Mouse (Mus musculus) hindbrain, postnatal 0 days (tissue): Measurements from ENCODE around the gene Zfp341. TPM values are rescaled to one million over a fixed set of nuclear protein-coding genes. Genes with fewer than 3 reads are reported as not detected.

Source experiments
- ATAC-seq: fragments of 200-750 bp; cut with Nextera tagmentation; 2 replicates; pipeline ENCODE4 v1.8.0; 2017; ENCODE audit warnings: mild to moderate bottlenecking, moderate TSS enrichment, moderate library complexity
- DNase-seq: peaks from one replicate; pipeline ENCODE4 v3.0.0-alpha.2; 2015; ENCODE audit warnings: low spot score
- H3K27ac ChIP-seq: fragments of 300-500 bp; sonication (generic); 2 replicates; pipeline ENCODE4 v1.5.1; 2014; ENCODE audit warnings: mild to moderate bottlenecking
- H3K27me3 ChIP-seq: fragments of 300-500 bp; sonication (generic); 2 replicates; pipeline ENCODE4 v1.6.1; 2014; ENCODE audit warnings: low read length, mixed read lengths; ENCODE audit not compliant: insufficient read depth
- H3K36me3 ChIP-seq: fragments of 300-500 bp; sonication (generic); 2 replicates; pipeline ENCODE4 v1.6.1; 2014; ENCODE audit warnings: low read length, mixed read lengths; ENCODE audit not compliant: insufficient read depth
- H3K4me1 ChIP-seq: fragments of 300-500 bp; sonication (generic); 2 replicates; pipeline ENCODE4 v1.6.1; 2014; ENCODE audit warnings: antibody characterized with exemption, low read length, mixed read lengths; ENCODE audit not compliant: insufficient read depth
- H3K4me2 ChIP-seq: fragments of 300-500 bp; sonication (generic); 2 replicates; pipeline ENCODE4 v1.6.1; 2014; ENCODE audit warnings: low read depth, mild to moderate bottlenecking, low read length, moderate library complexity, mixed read lengths
- H3K4me3 ChIP-seq: fragments of 300-500 bp; sonication (generic); 2 replicates; pipeline ENCODE4 v1.5.1; 2014; ENCODE audit warnings: low read length
- H3K9ac ChIP-seq: fragments of 300-500 bp; sonication (generic); replicated peaks from 2 replicates; pipeline ENCODE4 v1.6.1; 2014; ENCODE audit warnings: mild to moderate bottlenecking, low read length, moderate library complexity, mixed read lengths
- H3K9me3 ChIP-seq: fragments of 300-500 bp; sonication (generic); 2 replicates; pipeline ENCODE4 v1.6.1; 2016; ENCODE audit warnings: low read length, mixed read lengths
- CTCF ChIP-seq: IDR thresholded peaks from 2 replicates; pipeline ENCODE4 v1.5.1; 2016; ENCODE audit warnings: antibody characterized with exemption, control low read depth, low read depth
- whole genome bisulfite sequencing: fragments of 180-500 bp; shearing (Covaris S2); extraction: QIAGEN DNeasy Blood & Tissue Kit; methylation state at CpG from one replicate; pipeline ENCODE4 v1.1.7; 2014; 5-methylcytosine and 5-hydroxymethylcytosine counted together
- polyA plus RNA-seq: library from polyadenylated mRNA; unstranded; fragments of >200 nt; fragmentation: Nextera tagmentation; extraction: Ambion mirVana; gene quantifications from 2 replicates; pipeline ENCODE4 v1.2.1, GENCODE M21; 2015
- total RNA-seq: library from RNA; depleted of rRNA; stranded (reverse); fragments of >200 nt; gene quantifications from 2 replicates; pipeline ENCODE4 v1.2.3, GENCODE M21; 2014

Gene Zfp341
- total and polyA plus RNA-seq, 2 experiments from 2014 or later, result 1.5 to 8.5 TPM

DNA sequence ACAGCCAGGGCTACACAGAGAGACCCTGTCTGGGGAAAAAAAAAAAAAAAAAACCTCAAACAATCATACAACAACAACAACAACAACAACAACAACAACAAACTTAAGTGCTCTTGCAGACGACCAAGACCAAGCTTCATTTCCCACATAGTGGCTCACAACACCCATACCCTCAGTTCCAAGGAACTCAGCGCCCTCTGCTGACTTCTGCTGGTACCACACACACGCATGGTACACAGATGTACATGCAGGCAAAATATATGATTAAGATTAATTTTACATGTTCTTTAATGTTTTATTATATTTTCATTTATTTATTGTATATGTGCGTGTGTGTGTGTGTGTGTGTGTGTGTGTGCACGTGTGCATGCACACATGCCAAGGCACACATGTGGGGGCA lies 26.7 kb upstream of the Zfp341 start:
- H3K4me1 ChIP-seq, result peaks cover 13% of the 10 kb centered on the region; the same call in 1 of the 2 replicates
- H3K4me2 ChIP-seq, result no peak overlapping the region
- no peak overlapping the region for H3K9ac ChIP-seq
- no peak for ATAC-seq
- peak; percentile 77 for TF ChIP-seq CTCF
- H3K4me3 ChIP-seq, result no peak overlapping the region
- DNase-seq, result peak; percentile 74
- H3K27ac ChIP-seq, result no peak overlapping the region
- H3K36me3 ChIP-seq, result peaks cover 6% of the 10 kb centered on the region; the same call in 1 of the 2 replicates
- 77% methylated on average over 5 of the region's 5 CpGs for WGBS
- no peaks in the 10 kb centered on the region for H3K27me3 ChIP-seq
- H3K9me3 ChIP-seq, result no peaks in the 10 kb centered on the region

DNA sequence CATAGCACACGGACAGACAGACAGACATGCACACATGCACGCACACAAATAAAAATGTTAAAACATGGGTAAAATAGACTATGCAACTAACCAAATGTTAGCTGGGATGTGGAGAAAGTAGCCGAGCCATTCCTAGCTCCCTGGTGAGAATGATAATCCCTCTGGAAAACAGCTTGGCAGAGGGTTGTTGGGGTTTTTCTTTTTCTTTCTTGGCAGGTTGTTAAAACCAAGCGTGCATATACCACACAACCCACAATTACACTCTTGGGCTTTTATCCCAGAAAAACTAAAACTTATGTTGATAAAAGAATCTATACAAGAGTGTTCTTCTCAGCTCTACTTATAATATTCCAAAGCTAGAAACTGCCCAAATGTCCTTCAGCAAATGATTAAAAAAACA lies 24.0 kb upstream of the Zfp341 start:
- Histone ChIP-seq H3K27ac (no peak overlapping the region), H3K27me3 (no peaks in the 10 kb centered on the region), H3K4me3 (no peak overlapping the region), H3K36me3 (peaks cover 6% of the 10 kb centered on the region; the same call in 1 of the 2 replicates), H3K9ac (no peak overlapping the region), H3K9me3 (no peaks in the 10 kb centered on the region), H3K4me1 (peaks cover 9% of the 10 kb centered on the region; the same call in 1 of the 2 replicates), H3K4me2 (no peak overlapping the region)
- 68% methylated on average over 4 of the region's 4 CpGs for WGBS
- DNase-seq, result no peak
- ATAC-seq, result no peak
- no peak for TF ChIP-seq CTCF

DNA sequence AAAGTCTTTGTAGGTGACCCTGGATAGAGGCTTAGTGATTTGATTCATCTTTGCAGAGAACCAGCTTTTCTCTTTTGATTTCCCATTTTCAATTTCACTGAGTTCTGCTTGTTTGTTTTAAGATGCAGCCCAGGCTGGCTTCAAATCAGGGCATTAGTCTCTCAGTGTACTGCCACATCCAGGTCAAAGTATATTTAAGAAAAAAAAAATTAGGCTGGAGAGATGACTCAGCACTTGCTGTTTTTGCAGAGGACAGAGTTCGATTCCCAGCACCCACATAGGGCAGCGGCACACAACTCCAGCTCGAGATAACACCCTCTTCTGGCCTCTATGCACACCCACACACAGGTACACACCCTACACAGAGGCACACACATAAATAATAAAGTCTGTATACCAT lies 21.9 kb upstream of the Zfp341 start:
- no peaks in the 10 kb centered on the region for H3K9me3 ChIP-seq
- WGBS, result 90% methylated on average over 3 of the region's 3 CpGs
- H3K4me1 ChIP-seq, result no peaks in the 10 kb centered on the region
- TF ChIP-seq CTCF, result no peak
- DNase-seq (no peak), ATAC-seq (no peak)
- peaks cover 6% of the 10 kb centered on the region; the same call in 1 of the 2 replicates for H3K36me3 ChIP-seq
- no peak overlapping the region for H3K4me3 ChIP-seq
- H3K9ac ChIP-seq, result no peak overlapping the region
- no peak overlapping the region for H3K27ac ChIP-seq
- H3K27me3 ChIP-seq, result no peaks in the 10 kb centered on the region
- H3K4me2 ChIP-seq, result no peak overlapping the region

DNA sequence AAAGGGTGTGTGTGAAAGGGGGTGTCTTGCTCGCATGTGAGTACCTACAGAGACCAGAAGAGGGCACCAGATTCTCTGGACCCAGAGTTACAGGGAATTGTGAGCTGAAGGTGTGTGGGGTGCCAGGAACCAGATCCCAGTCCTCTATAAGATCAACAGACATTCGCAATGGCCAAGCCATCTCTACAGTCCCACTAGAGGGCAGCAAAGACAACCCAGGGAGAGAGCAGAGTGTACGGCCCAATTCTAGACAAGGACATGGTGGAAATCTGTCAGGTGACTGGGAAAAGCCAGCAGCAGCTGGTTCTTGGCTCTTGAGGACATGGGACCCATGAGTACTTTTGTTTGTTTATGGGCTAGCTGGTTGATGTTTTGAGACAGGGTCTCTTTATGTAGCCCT lies 20.1 kb upstream of the Zfp341 start:
- Histone ChIP-seq H3K9me3 (no peaks in the 10 kb centered on the region), H3K36me3 (no peaks in the 10 kb centered on the region), H3K27ac (no peak overlapping the region), H3K4me1 (no peaks in the 10 kb centered on the region), H3K4me3 (no peak overlapping the region), H3K4me2 (no peak overlapping the region), H3K9ac (no peak overlapping the region), H3K27me3 (no peaks in the 10 kb centered on the region)
- ATAC-seq, result no peak
- TF ChIP-seq CTCF, result peak; percentile 55
- 77% methylated on average over 3 of the region's 3 CpGs for WGBS
- no peak for DNase-seq

DNA sequence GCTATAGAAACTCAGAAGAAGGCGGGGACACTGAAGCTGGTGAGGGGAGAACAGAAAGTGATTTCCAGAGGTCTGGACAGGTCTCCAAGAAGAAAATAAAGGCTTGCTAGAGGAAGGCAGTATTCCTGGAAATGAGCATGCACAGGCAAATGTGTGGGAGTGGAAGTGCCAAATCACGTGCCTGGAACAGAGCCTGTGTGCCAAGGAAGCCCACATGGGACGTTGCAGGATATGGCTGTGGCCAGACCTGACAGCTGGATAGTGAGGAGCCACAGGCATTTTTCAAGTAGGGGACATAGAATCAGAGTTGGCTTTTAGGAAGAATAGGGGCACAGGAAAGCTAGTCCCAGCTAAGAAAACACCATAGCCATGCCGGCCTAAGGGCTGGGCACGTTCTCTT lies 17.3 kb upstream of the Zfp341 start:
- DNase-seq, result peak; percentile 70
- no peak overlapping the region for H3K4me3 ChIP-seq
- no peaks in the 10 kb centered on the region for H3K9me3 ChIP-seq
- no peak for TF ChIP-seq CTCF
- H3K4me2 ChIP-seq, result no peak overlapping the region
- ATAC-seq, result peak; percentile 35; the same call in 1 of the 2 replicates
- no peaks in the 10 kb centered on the region for H3K27me3 ChIP-seq
- H3K36me3 ChIP-seq, result no peaks in the 10 kb centered on the region
- H3K4me1 ChIP-seq, result no peaks in the 10 kb centered on the region
- no peak overlapping the region for H3K9ac ChIP-seq
- 62% methylated on average over 5 of the region's 5 CpGs for WGBS
- no peak overlapping the region for H3K27ac ChIP-seq

DNA sequence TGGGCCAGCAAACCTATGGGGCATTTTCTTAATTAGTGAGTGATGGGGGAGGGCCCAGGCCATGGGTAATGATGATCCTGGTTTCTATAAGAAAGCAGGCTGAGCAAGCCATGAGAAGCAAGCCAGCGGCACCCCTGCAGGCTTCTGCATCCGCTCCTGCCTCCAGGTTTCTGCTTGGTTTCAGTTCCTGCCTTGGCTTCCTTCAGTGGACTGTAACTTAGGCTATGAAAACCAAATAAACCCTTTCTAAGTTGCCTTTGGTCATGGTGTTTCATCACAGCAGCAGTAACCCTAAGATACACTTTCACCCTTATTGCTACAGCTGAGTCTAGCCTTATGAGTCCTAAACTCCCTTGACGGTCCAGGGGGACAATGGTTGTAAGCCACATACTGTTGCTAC lies 15.7 kb upstream of the Zfp341 start:
- no peaks in the 10 kb centered on the region for H3K36me3 ChIP-seq
- no peak overlapping the region for H3K9ac ChIP-seq
- no peaks in the 10 kb centered on the region for H3K27me3 ChIP-seq
- H3K4me3 ChIP-seq, result no peak overlapping the region
- no peak overlapping the region for H3K4me2 ChIP-seq
- H3K9me3 ChIP-seq, result no peaks in the 10 kb centered on the region
- no peak overlapping the region for H3K27ac ChIP-seq
- no peak for TF ChIP-seq CTCF
- WGBS, result 85% methylated on average over 3 of the region's 3 CpGs
- DNase-seq, result no peak
- no peaks in the 10 kb centered on the region for H3K4me1 ChIP-seq
- no peak for ATAC-seq

DNA sequence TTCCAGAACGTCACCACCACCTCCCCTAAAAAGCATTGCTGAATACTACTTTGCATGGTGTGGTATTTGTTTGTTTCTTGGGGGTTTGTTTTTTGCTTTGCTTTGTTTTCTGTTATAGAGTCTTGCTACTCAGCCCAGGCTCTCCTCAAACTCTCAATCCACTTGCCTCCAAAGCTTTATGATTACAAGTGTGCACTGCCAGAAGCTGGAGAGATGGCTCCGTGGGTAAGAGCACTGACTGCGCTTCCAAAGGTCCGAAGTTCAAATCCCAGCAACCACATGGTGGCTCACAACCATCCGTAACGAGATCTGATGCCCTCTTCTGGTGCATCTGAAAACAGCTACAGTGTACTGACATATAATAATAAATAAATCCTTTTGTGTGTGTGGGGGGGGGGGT lies 12.5 kb upstream of the Zfp341 start:
- H3K4me3 ChIP-seq, result no peak overlapping the region
- no peak overlapping the region for H3K9ac ChIP-seq
- 68% methylated on average over 6 of the region's 6 CpGs for WGBS
- no peak for TF ChIP-seq CTCF
- no peaks in the 10 kb centered on the region for H3K36me3 ChIP-seq
- no peak for ATAC-seq
- H3K9me3 ChIP-seq, result no peaks in the 10 kb centered on the region
- no peaks in the 10 kb centered on the region for H3K27me3 ChIP-seq
- no peak overlapping the region for H3K27ac ChIP-seq
- no peak overlapping the region for H3K4me2 ChIP-seq
- DNase-seq, result no peak
- 0 out of 2 replicates have a peak, but pooled peaks cover 11% of the 10 kb centered on the region for H3K4me1 ChIP-seq
